Mouse (Mus musculus) c-Kit-negative CD71-positive TER-119-positive erythroid progenitor cells, embryonic 14.5 days (primary cell): ENCODE data around the gene Nat14.

Experiments used
- DNase-seq: peaks from one replicate; pipeline ENCODE4 v3.0.0-alpha.2; 2013; ENCODE audit warnings: low read depth, low spot score

Nat14 gene

GRCm38 (mm10) chr7:4919971-4920370 lies 1.9 kb upstream of the Nat14 start:
- DNase-seq = no peak

DNA sequence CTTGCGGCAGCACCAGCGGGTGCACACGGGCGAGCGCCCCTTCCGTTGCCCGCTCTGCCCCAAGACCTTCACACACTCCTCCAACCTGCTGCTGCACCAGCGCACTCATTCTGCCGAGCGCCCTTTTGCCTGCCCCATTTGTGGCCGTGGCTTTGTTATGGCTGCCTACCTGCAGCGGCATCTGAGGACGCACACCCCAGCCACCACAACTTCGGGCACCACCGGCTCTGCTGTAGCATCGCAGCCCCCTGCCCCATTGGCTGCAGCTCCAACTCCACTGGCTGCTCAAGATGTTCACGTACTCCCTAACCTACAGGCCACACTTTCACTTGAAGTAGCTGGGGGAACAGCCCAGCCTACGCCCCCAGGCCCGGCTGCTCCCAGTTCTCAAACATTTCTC lies 1.3 kb upstream of the Nat14 start:
- DNase-seq = no peak

DNA sequence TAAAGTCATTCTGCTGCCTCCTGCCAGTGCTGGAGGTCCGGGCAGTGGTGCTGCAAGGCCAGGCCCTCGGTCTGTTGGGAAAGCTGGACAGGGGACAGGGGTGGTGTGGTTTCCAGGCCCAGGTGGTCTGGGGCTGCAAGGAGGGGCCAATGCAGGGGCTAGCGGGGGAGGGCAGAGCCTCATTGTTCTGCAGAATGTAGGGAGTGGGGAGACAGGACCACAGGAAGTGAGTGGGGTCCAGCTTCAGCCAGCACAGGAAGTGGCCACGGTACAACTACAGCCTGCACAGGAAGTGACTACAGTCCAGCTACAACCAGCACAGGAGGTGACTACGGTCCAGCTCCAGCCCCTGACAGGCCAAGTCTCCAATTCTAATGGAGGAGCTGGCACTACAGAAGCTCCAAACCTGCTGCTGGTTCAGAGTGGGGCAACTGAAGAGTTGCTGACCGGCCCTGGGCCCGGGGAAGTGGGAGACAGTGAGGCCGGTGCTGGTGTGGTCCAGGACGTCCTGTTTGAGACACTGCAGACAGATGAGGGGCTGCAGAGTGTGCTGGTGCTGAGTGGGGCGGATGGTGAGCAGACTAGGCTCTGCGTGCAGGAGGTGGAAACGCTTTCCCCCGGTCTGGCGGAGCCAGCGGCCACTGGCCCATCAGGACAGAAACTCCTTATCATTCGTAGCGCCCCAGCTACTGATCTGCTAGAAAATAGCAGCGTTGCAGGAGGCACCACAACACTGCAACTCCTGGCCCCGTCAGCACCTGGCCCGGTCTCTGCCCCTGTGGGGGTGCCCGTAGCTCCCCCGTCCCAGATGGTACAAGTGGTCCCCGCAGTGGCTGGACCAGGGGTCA lies 628 bp upstream of the Nat14 start:
- no peak for DNase-seq

DNA sequence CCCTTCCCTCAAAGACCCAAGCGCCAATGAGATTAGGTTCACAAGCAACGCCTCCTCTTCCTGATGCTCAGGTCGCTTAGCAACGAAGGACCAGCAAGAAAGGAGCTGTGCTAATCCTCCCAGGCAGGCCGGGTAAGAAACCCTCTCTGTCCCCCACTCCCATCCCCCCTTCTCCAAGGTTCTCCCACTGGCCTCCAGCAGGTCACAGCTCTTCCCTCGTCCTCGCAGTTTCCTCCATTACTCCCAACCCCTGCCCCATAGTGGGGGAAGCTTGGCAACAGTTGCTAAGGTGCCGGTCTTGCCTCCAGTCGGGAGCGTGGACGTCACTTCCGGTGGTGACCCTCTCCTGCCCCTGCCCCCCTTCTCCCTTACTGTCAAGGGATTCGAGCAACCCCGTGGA lies 680 bp downstream of the Nat14 start:
- no peak for DNase-seq

DNA sequence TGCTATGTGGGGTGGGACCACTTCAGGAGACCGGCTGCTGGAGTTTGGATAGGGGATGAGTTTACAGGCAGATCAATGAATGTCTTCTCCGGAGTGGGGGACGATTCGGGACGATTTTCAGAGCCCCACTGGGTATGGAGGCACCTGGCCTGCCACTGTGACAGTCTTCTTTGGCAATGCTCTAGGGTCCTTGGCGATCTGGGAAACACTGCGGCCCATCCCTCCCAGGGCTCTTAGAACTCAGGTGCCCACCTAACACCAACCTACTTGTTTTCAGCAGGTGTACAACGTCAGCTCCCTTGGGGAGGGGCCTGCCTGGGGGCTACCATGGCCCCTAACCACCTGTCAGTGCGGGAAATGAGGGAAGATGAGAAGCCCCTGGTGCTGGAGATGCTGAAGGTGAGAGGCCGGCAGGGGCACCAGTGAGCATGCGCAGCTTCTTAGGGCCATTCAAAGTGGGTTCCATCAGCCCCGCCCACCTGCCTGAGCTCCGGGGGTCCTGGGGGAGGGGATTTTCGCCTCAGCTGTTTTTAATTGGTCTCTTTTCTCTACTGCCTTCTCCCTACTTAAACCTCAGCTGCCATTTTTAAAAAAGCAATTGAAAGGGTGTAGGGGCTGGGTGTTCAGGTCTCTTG lies 1.2 kb downstream of the Nat14 start:
- DNase-seq = no peak

GRCm38 (mm10) chr7:4923586-4924364 lies 1.9 kb downstream of the Nat14 start:
- DNase-seq = no peak

GRCm38 (mm10) chr7:4924483-4924882 lies 2.7 kb downstream of the Nat14 start:
- no peak for DNase-seq

DNA sequence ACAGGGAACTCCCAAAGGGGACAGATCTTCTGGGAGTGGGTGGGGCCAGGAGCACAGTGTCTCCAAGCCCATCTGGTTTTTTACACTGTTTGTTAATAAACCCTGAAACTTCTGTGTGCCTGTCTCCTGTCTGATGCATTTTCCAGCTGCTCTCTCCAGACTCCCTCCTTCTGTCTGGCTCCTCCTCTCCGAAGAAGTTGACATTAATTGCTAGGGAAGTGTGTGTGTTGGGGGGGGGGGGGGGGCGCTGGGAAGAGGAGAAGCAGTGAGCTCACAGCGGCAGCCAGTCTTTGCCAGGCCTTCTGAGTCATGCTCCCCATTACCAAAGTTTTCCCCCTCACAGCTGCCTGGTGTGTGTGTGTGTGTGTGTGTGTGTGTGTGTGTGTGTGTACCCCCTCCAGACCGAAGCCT lies 3.1 kb downstream of the Nat14 start:
- DNase-seq = no peak

DNA sequence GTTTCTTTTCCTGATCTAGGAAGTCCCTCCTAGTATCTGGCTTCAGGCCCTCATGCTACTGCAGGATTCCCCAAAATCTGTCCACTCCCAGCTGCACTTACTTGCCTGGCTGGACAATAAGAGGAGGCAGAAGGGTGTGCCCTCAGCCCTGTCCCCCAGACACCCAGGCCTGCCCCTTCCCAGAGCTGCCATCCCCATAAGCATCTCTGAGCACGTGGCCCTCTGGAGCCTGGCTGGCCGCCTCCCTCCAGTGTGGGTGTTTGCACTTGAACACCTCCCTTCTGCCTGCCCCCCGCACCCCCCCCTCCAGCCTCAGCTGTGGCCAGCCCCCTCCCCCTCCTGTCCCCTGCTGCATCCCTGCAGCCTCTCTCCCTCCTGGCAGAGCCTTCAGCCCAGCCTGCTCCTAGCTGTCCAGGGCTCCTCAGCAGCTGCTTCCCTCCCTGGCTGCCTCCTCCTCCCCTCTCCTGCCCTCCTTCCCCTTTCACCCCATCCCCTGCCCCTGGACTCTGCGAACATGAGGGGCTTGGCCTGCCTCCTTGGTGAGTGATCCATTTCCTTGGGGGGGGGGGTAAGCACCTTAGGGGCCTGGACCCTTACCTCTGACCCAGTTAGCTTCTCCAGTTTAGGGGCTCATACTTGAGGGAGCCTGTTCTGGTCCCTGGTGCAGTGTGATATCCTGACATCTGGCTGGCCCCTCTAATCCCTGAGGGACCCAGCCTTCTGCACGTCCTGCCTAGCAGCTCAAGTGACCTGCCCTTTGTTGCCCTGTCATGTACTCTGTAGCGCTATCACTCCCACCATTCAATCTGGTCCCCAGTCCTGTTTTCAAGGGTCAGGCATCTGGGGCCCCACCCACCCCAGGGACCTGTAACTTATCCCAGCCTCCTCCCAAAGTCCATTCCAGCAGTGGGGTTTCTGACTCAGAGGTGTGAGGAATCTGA lies 3.9 kb downstream of the Nat14 start, which contains the start of gene Ssc5d:
Gene Ssc5d (plus strand): TSS at position 345 of the 941 bp plus-strand sequence.
- DNase-seq = no peak

DNA sequence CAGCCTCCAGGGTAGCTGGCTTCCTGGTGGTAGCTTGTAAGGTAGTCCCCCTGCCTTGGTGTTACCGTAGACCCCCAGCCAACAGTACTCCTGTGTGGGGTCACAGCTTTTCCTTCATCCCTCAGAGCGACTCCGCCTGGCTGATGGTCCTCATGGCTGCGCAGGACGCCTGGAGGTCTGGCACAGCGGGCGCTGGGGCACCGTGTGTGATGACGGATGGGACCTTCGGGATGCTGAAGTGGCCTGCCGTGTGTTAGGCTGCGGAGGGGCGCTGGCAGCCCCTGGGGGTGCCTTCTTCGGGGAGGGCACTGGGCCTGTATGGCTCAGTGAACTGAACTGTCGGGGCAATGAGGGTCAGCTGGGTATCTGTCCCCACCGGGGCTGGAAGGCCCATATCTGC lies 5.0 kb downstream of the Nat14 start:
- no peak for DNase-seq

DNA sequence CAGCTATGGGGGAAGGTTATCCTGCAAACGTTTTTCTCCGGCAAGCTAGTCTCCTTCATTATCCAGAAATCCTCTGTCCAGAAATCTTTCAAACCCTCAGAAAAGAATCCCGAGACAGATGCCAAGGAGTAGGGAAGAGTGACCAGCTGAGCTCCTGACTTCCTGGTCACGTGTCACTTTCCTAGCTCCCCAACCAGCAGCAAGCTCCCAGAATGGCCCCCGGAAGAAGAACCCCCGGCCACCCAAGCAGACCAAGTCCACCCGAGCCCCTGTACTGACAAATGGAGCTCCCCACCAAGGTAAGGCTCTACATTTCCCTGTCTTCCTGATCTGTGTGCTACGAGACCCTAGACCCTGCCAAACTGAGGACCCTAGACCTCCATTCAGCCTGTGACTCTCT lies 5.9 kb downstream of the Nat14 start:
- DNase-seq = no peak

DNA sequence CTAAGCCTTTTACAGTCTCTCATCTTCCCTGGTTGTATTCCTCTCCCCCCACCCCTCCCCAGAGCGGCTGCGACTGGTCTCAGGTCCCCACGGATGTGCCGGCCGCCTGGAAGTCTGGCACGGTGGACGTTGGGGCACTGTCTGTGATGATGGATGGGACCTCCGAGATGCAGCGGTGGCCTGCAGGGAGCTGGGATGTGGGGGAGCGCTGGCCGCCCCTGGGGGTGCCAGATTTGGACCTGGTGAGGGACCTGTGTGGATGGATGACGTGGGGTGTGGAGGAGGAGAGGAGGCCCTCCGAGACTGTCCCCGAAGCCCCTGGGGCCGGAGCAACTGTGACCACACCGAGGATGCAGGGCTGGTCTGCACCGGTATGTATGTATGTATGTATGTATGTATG lies 6.5 kb downstream of the Nat14 start:
- DNase-seq = no peak

DNA sequence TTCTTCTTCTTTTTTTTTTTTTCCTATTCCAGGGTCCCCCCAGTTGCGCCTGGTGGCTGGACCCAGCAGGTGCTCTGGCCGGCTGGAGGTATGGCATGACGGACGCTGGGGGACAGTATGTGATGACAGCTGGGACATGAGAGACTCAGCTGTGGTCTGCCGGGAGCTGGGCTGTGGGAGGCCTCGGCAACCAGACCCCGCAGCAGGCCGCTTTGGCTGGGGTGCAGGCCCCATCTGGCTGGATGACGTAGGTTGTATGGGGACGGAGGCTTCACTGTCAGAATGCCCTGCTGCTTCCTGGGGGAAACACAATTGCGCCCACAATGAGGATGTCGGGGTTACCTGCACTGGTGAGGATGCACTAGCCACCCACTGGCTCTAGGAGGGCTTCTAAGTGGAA lies 11.3 kb downstream of the Nat14 start:
- DNase-seq = no peak

DNA sequence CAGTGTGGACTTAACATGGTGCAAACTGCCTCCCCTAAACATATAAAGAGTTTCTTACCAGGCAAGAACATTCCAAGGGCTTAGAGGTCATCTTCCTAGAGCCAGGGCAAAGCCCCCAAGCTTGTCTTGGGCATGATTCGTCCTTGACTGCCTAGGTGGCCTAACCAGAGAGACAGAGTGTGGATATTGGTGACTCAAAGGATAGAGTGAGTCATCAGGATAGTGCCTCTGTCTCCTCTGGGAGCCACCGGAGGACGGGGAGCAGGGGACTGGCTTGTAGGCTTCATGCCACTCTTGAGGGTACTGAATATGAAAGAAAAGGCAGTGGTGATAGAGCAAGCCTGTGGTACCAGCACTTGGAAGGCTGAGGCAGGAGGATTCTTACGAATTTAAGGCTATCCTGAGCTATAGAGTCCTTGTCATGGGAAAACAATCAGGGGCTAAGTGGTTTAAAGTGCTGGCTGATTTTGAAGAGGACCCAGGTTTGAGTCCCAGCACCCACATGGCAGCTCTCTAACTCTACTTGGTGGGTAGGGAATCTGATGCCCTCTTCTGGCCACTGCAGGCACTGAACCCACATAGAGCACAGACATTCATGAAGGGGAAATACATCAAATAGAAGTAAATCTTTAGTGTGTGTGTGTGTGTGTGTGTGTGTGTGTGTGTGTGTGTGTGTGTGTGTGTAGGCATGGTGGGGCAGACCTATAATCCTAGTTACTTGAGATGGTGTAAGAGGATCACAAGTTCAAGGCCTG lies 12.5 kb downstream of the Nat14 start:
- no peak for DNase-seq

- no peak for DNase-seq
These were observed 15.0 kb downstream of the Nat14 start for GRCm38 (mm10) chr7:4936832-4937231.

DNA sequence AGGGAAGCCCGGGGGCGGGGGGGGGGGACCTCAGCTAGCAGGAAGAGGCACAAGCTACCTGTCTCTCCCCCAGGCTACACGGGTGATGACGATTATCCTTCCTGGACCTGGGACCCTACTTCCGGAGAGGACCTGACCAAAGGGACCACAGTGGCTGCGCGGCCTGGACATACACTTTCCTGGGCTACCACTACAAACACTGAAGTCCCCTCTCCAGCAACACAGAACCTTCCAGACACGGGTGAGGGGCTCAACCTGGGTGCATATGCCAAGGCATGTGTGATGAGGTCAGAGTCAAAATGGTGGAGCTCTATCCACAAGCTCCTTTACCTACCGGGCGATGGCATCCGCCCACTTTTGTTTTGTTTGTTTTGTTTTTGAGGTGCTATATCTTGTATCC lies 15.6 kb downstream of the Nat14 start:
- DNase-seq = no peak

DNA sequence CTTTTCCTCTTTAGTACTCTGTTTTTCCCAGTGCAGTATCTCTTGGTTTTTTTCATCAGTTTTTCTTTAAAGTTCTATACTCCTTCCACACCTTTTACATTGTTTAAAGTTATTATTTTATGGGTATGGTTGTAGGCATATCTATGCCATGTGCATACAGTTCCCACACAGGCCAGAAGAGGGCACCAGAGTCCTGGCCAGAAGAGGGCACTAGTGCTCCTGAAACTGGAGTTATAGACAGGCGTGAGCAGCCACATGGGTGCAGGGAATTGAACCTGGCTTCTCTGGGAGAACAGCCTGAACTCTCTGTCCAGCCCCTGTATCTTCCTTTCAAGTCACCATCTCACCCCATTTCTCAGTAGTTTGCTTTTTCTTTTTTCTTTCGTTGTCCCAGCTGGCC lies 16.6 kb downstream of the Nat14 start:
- DNase-seq = peak; percentile 45

- peak; percentile 67 for DNase-seq
These were observed 18.2 kb downstream of the Nat14 start for GRCm38 (mm10) chr7:4940068-4940479.

DNA sequence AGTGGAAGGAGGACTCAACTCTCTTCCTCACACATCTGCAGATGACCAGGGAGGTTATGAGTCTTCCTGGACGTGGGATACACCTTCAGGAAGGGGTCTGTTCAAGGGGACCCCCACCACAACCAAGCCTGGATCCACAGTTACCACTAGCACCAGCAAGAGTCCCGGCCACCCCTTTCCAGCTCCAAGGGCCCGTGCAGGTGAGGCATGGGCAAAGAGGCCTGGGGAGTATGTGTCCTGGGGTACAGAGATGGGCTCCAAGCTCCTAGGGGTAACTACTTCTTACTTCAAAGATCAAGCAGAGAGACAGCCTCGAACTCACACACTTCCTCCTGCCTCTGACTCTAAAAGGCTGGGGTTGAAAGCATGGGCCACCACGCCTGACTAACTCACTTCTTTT lies 20.8 kb downstream of the Nat14 start:
- DNase-seq = no peak

DNA sequence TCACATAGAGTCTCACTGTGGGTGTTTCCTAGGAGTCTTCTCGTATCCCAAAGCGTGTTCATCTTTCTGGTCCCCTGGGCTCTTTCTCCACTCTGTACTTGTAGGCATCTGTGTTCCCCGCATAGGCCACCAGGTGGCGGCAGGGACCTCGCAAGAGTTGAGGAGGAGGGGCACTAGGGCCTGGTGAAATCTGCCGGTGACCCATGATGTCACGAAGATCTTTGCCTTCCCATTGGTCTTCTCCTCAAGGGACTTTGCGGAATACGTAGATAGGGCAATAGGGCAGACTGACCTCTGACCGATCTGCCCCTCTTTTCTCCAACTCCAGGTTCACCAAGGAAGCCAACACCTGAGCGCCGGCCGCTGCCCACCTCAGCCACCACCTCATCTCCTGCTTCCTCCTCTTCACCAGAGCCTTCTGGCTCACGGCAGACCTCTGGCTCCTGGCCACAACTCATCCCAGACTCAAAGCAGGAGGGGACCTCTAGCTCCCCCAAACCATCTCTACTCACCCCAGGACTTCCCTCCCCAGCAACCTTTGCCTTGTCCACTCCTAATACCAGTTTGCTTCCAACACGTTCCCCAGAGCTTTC lies 21.5 kb downstream of the Nat14 start:
- peak; percentile 54 for DNase-seq
